Mouse (Mus musculus): ENCODE results near the gene Zfp213.

DNA sequence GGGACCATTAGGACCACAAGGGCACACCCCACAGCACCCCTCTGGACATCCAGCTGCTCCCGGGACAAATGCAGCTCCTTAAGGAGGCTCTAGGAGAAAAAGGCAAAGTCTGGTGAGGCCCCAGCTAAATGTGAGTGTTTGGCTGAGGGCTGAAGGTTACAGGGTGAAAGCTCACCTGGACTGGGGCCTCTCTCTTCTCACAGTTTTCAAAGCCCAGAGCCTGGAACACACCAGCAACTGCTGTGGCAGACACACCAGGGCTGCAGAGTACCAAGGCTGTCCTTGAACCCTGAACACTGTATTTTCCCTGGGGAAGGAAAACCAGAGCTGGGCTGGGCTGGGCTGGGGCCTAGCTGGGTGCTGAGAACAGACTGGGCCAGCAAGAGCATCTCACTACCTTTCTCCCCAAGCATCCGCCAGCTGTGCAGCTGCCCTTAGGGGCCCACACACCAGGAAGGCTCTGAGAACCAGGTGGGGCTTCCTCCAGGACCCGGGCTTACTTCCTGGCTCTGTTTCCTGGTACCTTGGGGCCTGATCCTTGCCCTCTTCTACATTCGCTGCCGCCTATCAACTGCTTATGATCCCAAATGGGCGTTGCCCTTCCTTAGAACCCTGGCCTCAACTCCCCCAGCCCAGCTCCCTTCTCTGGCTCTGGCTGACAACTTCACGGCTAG lies 8.7 kb downstream of the Zfp213 start:
- TF ChIP-seq EP300 (IDR thresholded peaks at IDR 0.05; ENCODE audit: insufficient read depth, low read depth, low read length) (no peak), POLR2A (IDR thresholded peaks at IDR 0.05; ENCODE audit: insufficient read depth, low read depth, low read length) (no peak), CTCF (IDR thresholded peaks at IDR 0.05) (no peak)
